Mouse (Mus musculus) lung, postnatal 14 days (tissue): ENCODE results near the gene Tceal8.

Experiments used
- DNase-seq: peaks from one replicate; pipeline ENCODE4 v3.0.0; 2021

Gene Tceal8

DNA sequence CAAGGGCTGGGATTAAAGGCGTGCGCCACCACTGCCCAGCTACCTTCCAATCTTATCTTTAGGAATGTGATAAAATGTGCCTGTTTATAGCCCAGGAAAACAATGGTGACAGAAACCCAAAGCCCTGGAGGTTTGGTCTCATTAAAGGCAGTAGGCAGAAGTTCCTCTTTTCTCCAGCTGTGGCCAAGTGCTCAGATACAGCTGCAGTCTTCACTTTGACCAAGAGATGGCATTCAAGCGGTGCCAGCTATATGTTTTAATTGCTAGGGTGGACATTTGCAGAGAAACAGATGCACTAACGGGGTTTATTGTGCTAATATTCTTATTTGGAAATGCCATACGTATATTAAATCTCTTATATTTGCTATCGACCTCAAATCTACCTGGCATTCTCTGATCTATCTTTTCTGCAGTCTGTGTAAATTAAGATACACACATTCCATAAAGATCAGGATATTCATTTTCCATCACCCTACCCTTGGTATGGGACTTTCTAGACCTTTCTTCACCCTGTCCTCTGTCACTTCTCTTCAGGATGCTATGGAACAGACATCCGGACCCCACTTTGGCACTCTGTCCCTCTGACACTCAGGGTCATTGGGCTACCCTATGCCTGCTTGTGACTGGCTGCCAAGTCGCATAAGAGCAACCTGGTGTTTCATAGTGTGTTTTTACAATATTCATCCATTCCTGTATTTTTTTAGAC lies 45.0 kb downstream of the Tceal8 start:
- no peak for DNase-seq
